Mouse (Mus musculus) lung, postnatal 0 days (tissue): ENCODE data around the gene 2700049A03Rik.

Experiments
- CTCF ChIP-seq: IDR thresholded peaks from 2 replicates; pipeline ENCODE4 v1.5.1; 2016; ENCODE audit warnings: antibody characterized with exemption, mild to moderate bottlenecking
- EP300 ChIP-seq: IDR thresholded peaks from 2 replicates; pipeline ENCODE4 v1.6.1; 2016; ENCODE audit warnings: antibody characterized with exemption, mild to moderate bottlenecking, control low read depth

GRCm38 (mm10) chr12:71184396-71184795 is 47.7 kb downstream of the 2700049A03Rik start:
- no peak for TF ChIP-seq EP300
- TF ChIP-seq CTCF = no peak
